Mouse (Mus musculus): ENCODE measurements around the gene Prr23a3. TPM values are rescaled to one million over a fixed set of nuclear protein-coding genes. Genes with fewer than 3 reads are reported as not detected.

Gene Prr23a3
- polyA plus RNA-seq (2015; fragmentation: Nextera tagmentation; extraction: Ambion mirVana): 0.06 TPM in 1 of 2 replicates, not detected in the other

DNA sequence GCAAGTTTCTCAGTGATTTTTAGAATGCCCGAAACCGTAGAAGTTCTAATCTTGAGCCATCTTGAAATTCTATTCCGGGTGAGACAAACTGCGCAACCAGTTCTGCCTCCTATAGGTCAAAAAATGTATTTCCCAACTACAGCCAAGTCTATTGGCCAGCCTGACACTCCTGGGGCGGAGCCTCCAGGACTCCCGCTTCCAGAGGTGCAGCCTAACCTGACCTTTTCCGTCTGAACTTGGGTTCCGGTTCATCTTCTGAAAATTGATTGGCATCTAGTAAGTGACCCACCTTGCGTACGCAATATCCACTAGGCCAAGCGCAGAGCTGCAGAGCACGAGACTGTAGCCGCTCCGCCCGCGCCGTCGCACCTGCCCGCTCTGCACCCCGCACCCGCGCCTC, at the start of gene Prr23a3:
TSS of gene Prr23a3 (plus strand) at position 197 of the 400 bp plus-strand sequence.
- no peak within 1 kb of the TSS for H3K9ac ChIP-seq
- no peak; the same call in 1 of the 2 replicates for ATAC-seq (ENCODE audit: insufficient read depth, low FRiP score, low read depth)
- WGBS: 44% methylated on average over 22 of the region's 22 CpGs
- H3K4me3 ChIP-seq (replicated peaks): no peak within 1 kb of the TSS
- H3K27me3 ChIP-seq (replicated peaks): no peaks in the 10 kb centered on the region
- H3K4me2 ChIP-seq: no peak within 1 kb of the TSS; the same call in 1 of the 2 replicates
- H3K4me1 ChIP-seq: no peaks in the 10 kb centered on the region
- H3K27ac ChIP-seq: no peak within 1 kb of the TSS
- no peaks in the 10 kb centered on the region for H3K9me3 ChIP-seq
- H3K36me3 ChIP-seq: no peaks in the 10 kb centered on the region

DNA sequence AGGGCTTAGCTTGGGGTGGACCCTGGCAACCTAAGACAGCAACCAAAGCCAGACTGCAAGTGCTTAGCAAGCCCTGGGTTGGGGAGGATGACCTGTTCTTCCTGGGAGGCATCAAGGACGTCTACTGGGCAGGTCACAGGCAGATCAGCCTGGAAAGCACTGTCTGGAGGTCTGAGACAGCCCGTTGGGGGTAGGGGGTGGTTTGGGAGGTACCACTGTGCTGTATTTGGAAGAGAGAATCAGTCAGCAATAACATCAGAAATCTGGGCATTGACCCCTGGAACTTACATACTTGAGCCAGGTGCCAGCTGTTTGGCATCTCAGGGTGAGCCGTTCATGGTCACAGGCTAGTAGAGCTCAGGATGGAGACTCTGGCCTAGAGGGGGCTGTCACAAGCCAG, 48.5 kb upstream of the Prr23a3 start:
- 61% methylated on average over 3 of the region's 3 CpGs for WGBS
- no peak for ATAC-seq (ENCODE audit: insufficient read depth, low FRiP score, low read depth)
- Histone ChIP-seq H3K27ac (no peak overlapping the region), H3K4me3 (replicated peaks) (no peak overlapping the region), H3K27me3 (replicated peaks) (no peaks in the 10 kb centered on the region), H3K9ac (no peak overlapping the region), H3K4me2 (no peak overlapping the region), H3K36me3 (no peaks in the 10 kb centered on the region), H3K4me1 (no peaks in the 10 kb centered on the region), H3K9me3 (no peaks in the 10 kb centered on the region)

GRCm38 (mm10) chr9:98817592-98817991, 47.0 kb upstream of the Prr23a3 start:
- no peaks in the 10 kb centered on the region for H3K27me3 ChIP-seq (replicated peaks)
- ATAC-seq (ENCODE audit: insufficient read depth, low FRiP score, low read depth): no peak
- H3K9ac ChIP-seq: no peak overlapping the region
- no peaks in the 10 kb centered on the region for H3K36me3 ChIP-seq
- no peak overlapping the region for H3K27ac ChIP-seq
- WGBS: 80% methylated on average over 7 of the region's 7 CpGs
- no peaks in the 10 kb centered on the region for H3K9me3 ChIP-seq
- no peaks in the 10 kb centered on the region for H3K4me1 ChIP-seq
- no peak overlapping the region for H3K4me3 ChIP-seq (replicated peaks)
- no peak overlapping the region for H3K4me2 ChIP-seq

- Histone ChIP-seq H3K4me3 (replicated peaks) (no peak overlapping the region), H3K27me3 (replicated peaks) (no peaks in the 10 kb centered on the region), H3K9ac (no peak overlapping the region), H3K4me2 (no peak overlapping the region), H3K27ac (no peak overlapping the region), H3K9me3 (no peaks in the 10 kb centered on the region), H3K36me3 (no peaks in the 10 kb centered on the region), H3K4me1 (no peaks in the 10 kb centered on the region)
- no peak for ATAC-seq (ENCODE audit: insufficient read depth, low FRiP score, low read depth)
- 76% methylated on average over 5 of the region's 5 CpGs for WGBS
These were observed 45.6 kb upstream of the Prr23a3 start for GRCm38 (mm10) chr9:98818971-98819370.

GRCm38 (mm10) chr9:98819481-98819880, 45.1 kb upstream of the Prr23a3 start:
- 77% methylated on average over 2 of the region's 2 CpGs for WGBS
- no peak overlapping the region for H3K27ac ChIP-seq
- no peak overlapping the region for H3K9ac ChIP-seq
- H3K4me2 ChIP-seq: no peak overlapping the region
- no peaks in the 10 kb centered on the region for H3K36me3 ChIP-seq
- no peaks in the 10 kb centered on the region for H3K9me3 ChIP-seq
- ATAC-seq (ENCODE audit: insufficient read depth, low FRiP score, low read depth): no peak
- no peaks in the 10 kb centered on the region for H3K4me1 ChIP-seq
- no peaks in the 10 kb centered on the region for H3K27me3 ChIP-seq (replicated peaks)
- H3K4me3 ChIP-seq (replicated peaks): no peak overlapping the region

DNA sequence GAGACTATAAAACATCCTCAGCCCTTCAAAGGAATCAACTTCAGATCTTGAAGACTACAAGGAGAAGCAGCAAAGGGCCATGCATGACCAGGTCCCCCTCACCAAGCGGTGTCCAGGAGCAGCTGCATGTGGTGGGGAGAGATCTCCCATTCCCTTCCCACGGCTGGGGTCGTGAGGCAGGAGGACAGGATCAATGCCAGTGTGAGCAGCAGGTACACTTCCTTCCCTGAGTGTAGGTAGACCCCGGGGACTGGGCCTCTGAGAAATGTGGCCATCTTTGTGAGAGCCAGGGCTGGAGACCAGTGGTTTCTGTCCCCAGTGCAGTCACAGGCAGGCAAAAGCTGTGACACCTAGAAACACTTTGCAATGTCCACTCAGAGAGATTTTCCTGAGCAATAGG, 44.1 kb upstream of the Prr23a3 start:
- Histone ChIP-seq H3K27me3 (replicated peaks) (no peaks in the 10 kb centered on the region), H3K27ac (no peak overlapping the region), H3K36me3 (no peaks in the 10 kb centered on the region), H3K9ac (no peak overlapping the region), H3K9me3 (no peaks in the 10 kb centered on the region), H3K4me1 (no peaks in the 10 kb centered on the region), H3K4me2 (no peak overlapping the region), H3K4me3 (replicated peaks) (no peak overlapping the region)
- WGBS: 87% methylated on average over 4 of the region's 4 CpGs
- no peak for ATAC-seq (ENCODE audit: insufficient read depth, low FRiP score, low read depth)

DNA sequence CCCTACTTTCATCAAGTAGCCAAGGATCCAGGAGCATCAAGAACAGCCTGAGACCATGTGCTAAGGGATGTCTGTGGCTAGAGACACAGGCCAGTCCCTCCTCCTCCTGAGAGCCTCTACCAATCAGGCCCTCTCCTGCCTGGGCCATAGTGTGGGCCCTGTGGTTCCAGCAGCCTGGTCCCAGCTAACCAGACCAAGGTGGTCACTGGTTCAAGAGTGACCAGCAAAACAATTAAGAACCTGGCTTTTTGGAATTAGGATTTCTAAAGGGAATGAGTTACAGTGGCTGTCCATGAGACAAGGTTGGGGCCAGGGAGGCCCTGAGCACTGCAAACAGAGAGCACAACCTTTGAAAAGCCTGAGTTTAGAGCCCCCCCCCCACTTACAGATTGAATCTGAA, 43.5 kb upstream of the Prr23a3 start:
- no peaks in the 10 kb centered on the region for H3K4me1 ChIP-seq
- no peaks in the 10 kb centered on the region for H3K27me3 ChIP-seq (replicated peaks)
- H3K9ac ChIP-seq: no peak overlapping the region
- no peaks in the 10 kb centered on the region for H3K36me3 ChIP-seq
- no peak for ATAC-seq (ENCODE audit: insufficient read depth, low FRiP score, low read depth)
- no peak overlapping the region for H3K4me2 ChIP-seq
- no peak overlapping the region for H3K27ac ChIP-seq
- no peak overlapping the region for H3K4me3 ChIP-seq (replicated peaks)
- H3K9me3 ChIP-seq: no peaks in the 10 kb centered on the region

GRCm38 (mm10) chr9:98823805-98824204, 40.8 kb upstream of the Prr23a3 start:
- Histone ChIP-seq H3K27me3 (replicated peaks) (no peaks in the 10 kb centered on the region), H3K27ac (no peak overlapping the region), H3K4me2 (no peak overlapping the region), H3K36me3 (no peaks in the 10 kb centered on the region), H3K4me1 (no peaks in the 10 kb centered on the region), H3K4me3 (replicated peaks) (no peak overlapping the region), H3K9me3 (no peaks in the 10 kb centered on the region), H3K9ac (no peak overlapping the region)
- no peak for ATAC-seq (ENCODE audit: insufficient read depth, low FRiP score, low read depth)
- WGBS: 87% methylated on average over 7 of the region's 7 CpGs

GRCm38 (mm10) chr9:98829508-98829907, 35.1 kb upstream of the Prr23a3 start:
- Histone ChIP-seq H3K9ac (no peak overlapping the region), H3K4me3 (replicated peaks) (no peak overlapping the region), H3K27ac (no peak overlapping the region), H3K4me2 (no peak overlapping the region), H3K4me1 (no peaks in the 10 kb centered on the region), H3K36me3 (no peaks in the 10 kb centered on the region), H3K9me3 (no peaks in the 10 kb centered on the region), H3K27me3 (replicated peaks) (no peaks in the 10 kb centered on the region)
- WGBS: 55% methylated on average over 5 of the region's 5 CpGs
- ATAC-seq (ENCODE audit: insufficient read depth, low FRiP score, low read depth): no peak

DNA sequence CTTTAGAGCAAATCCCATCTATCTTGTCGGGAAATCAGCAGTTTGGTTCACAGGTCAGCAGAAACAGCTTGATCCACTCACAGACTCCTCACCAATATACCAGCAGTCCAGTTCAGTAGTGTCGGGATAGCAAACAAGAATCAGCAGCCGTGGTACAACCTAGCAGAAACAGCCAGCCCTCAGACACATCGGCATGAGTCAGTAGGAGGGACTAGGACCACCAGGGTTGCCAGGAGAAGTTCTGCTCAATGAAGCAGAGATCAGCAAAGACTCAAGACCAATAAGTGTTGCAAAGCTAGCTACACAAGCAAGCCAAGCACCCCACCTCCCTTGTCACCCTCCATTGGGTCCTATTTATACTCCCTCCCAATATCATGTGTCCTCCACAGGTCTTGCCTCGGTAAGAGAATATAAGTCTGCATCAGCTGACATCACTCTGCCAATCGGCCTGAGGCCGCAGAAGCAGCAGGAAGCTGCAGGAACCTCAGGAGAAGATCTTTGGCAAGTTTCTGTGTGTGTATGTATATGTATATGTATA, 27.0 kb upstream of the Prr23a3 start:
- no peak for ATAC-seq (ENCODE audit: insufficient read depth, low FRiP score, low read depth)
- whole genome bisulfite sequencing: 64% methylated on average over 7 of the region's 7 CpGs
- Histone ChIP-seq H3K4me3 (replicated peaks) (no peak overlapping the region), H3K9ac (no peak overlapping the region), H3K4me2 (no peak overlapping the region), H3K27ac (no peak overlapping the region), H3K9me3 (no peaks in the 10 kb centered on the region), H3K4me1 (no peaks in the 10 kb centered on the region), H3K27me3 (replicated peaks) (no peaks in the 10 kb centered on the region), H3K36me3 (no peaks in the 10 kb centered on the region)

DNA sequence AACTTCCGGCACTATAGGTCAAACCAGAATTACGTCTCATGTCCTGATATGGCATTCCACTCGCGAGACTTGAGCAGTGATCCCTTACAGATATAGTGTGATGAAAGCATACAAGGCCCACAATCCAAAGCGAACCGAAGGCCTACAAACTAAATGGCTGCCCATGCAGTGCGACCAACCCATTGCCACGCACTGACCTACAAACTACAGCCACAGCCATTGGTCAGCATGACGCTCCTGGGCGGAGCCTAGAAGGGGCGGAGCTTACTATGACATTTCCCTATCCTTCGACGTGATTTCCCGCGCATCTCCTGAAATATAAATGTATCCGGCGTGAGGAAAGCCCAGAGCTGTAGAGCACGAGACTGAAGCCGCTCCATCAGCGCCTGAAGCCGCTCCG, 22.4 kb upstream of the Prr23a3 start, which contains the start of gene Prr23a1:
TSS of gene Prr23a1 (plus strand) at position 387 of the 400 bp plus-strand sequence.
- 60% methylated on average over 22 of the region's 22 CpGs for WGBS
- Histone ChIP-seq H3K4me1 (no peaks in the 10 kb centered on the region), H3K4me3 (replicated peaks) (no peak within 1 kb of the TSS), H3K27me3 (replicated peaks) (no peaks in the 10 kb centered on the region), H3K9ac (no peak within 1 kb of the TSS), H3K27ac (no peak within 1 kb of the TSS), H3K36me3 (no peaks in the 10 kb centered on the region), H3K9me3 (no peaks in the 10 kb centered on the region), H3K4me2 (peak within 1 kb of the TSS; percentile 23; the same call in 1 of the 2 replicates)
- no peak for ATAC-seq (ENCODE audit: insufficient read depth, low FRiP score, low read depth)

- Histone ChIP-seq H3K4me1 (no peaks in the 10 kb centered on the region), H3K36me3 (no peaks in the 10 kb centered on the region), H3K9me3 (no peaks in the 10 kb centered on the region), H3K4me3 (replicated peaks) (no peak within 1 kb of the TSS), H3K27me3 (replicated peaks) (no peaks in the 10 kb centered on the region), H3K27ac (no peak within 1 kb of the TSS), H3K4me2 (no peak within 1 kb of the TSS), H3K9ac (no peak within 1 kb of the TSS)
- WGBS: 65% methylated on average over 18 of the region's 18 CpGs
- no peak for ATAC-seq (ENCODE audit: insufficient read depth, low FRiP score, low read depth)
These were observed 8.4 kb upstream of the Prr23a3 start, which contains the start of gene Prr23a2 for GRCm38 (mm10) chr9:98856210-98856609. Gene Prr23a2 (plus strand): TSS chr9:98856494.

- Histone ChIP-seq H3K27me3 (replicated peaks) (no peaks in the 10 kb centered on the region), H3K36me3 (no peaks in the 10 kb centered on the region), H3K9ac (no peak overlapping the region), H3K9me3 (no peaks in the 10 kb centered on the region), H3K4me2 (no peak overlapping the region), H3K4me1 (no peaks in the 10 kb centered on the region), H3K4me3 (replicated peaks) (no peak overlapping the region), H3K27ac (no peak overlapping the region)
- no peak for ATAC-seq (ENCODE audit: insufficient read depth, low FRiP score, low read depth)
- 57% methylated on average over 3 of the region's 3 CpGs for WGBS
These were observed 1.1 kb upstream of the Prr23a3 start for GRCm38 (mm10) chr9:98863463-98863862.
